Mouse (Mus musculus): Measurements from ENCODE around the gene Mtg1.
"Not testable (repeated sequence)": the region's sequence is repeated elsewhere in the genome, so short reads cannot be mapped to it uniquely, and the experiment has no call there.

Gene Mtg1

DNA sequence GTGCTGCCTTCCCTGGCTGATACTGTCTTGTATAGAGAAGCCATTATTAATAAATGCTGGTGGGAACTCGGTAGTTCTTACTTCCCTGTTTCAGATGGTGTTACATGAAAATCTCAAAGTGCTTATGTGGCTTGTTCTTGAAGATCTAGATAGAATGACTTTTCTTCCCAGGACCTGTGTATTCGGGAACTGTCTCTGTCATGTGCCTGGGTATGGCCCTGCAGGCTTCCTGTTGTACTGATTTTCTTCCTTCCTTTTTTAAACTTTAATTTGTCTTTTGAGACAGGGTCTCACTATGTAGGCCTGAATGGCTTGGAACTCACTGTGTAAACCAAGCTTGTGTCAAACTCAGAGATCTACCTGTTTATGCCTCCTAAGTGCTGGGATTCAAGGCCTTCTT, 9.5 kb upstream of the Mtg1 start:
- no peak for DNase-seq

DNA sequence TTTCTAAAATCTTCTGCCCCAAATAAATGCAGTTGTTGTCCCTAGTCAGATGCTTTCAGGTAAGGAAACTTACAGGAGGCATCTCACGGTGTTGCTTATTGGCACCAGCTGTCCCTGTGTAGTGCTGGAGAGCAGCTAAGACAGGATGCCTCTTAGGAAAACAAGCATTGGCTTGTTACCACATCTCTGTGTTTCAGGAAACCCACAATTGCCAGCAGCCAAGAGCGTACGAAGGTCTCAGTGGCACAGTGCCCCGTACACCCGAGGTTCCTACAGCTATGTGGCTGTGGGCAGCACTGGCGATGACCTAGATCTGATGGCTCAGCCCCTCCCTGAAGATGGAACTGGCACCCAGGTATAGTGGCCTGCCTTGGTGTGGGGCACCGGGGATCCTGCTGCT, 5.2 kb upstream of the Mtg1 start:
- DNase-seq, result not testable (repeated sequence)

- DNase-seq, result not testable (repeated sequence)
These were observed 3.3 kb upstream of the Mtg1 start for GRCm38 (mm10) chr7:140134033-140134432.

- DNase-seq, result no peak
These were observed 2.1 kb upstream of the Mtg1 start for GRCm38 (mm10) chr7:140135106-140135770.

DNA sequence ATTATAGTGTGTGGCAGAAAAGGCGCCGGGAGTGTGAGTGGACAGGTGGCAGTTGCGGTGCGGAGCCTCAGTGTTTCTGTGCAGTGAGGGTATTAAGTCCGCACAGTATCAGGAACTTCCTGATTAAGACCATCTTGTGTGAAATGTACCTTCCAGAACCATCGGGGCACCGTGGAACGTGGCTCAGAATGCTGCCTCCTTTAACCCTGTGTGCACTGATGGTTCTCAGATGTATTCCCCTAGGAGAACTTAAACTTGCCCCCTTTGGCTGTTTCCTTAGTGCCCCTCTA, 602 bp downstream of the Mtg1 start:
- no peak for DNase-seq

DNA sequence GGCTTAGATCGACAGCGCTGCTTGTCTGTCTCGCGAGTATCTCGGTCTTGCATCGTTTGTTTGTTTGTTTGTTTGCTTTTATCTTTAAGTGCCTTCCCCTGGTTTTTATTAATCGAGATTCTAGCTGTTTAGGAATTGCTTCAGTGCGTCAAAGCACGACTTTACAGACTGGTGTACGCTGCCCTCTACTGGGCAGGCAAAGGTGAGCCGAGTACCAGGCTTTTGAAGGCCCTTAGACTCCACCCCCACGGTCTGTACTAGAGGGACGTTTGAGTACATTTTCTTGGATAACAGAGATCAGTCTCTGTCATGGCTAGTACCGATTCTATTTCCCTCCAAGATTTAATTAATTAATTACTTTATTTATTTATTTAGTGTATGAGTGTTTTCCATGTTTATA, 4.0 kb downstream of the Mtg1 start:
- DNase-seq, result peak; percentile 29

- DNase-seq, result no peak
These were observed 7.2 kb downstream of the Mtg1 start for GRCm38 (mm10) chr7:140144550-140144949.

GRCm38 (mm10) chr7:140153383-140153782, 16.0 kb downstream of the Mtg1 start:
- peak; percentile 60 for DNase-seq

DNA sequence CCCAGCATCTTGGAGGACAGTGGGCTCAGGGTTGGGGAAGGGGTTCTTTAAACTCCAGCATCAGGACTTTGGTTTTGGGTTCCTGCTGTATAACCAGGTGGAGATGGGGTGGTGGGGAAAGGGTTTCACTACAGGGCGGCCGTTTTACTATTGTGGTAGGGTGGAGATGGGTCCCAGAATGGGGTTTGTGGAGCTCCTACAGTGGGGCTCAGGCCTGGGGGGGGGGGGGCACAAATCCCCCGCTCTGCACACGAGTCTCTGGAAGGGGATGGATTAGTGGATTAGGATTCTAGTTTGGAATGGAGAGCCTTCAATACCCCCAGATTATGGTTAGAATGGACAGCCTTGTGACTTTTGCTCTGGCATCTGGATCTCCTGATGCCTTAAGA, 16.5 kb downstream of the Mtg1 start:
- DNase-seq, result no peak

DNA sequence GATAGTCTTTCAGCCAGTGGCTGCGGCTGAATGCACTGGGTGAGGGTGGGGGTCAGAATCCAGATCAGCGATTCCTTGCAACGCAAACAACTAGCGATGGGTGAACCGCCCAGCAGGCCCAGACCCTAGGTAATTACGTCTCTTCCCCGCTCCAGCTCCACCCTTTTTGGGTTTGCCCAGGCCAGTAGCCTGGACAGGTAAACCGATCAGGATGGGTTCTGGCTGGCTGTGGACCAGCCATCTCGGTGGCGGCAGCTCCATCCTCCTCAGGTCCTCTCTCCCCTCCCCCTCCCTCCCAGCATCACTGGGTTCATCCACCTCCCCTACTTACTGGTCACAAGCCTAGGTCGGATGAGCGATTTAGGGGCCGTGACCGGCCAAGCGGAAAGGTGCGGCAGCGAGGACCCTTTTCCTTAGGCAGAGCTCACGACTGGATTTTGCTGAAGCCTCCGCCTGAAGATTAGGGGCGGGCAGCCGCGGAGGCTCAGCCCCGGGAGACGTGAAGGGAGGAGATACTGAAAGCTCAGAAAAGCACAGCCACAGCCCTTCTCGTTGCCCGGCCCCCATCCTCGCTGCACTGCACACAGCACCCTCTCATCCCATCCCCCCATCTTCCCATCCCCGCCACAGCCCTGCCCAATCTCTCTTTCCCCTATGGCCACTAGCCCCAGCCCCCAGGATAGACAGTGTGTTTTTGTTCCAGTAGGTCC, 17.0 kb downstream of the Mtg1 start, which contains the start of gene Sprn:
Gene Sprn, minus strand, starts transcription at position 660 of the 710 bp plus-strand sequence.
- DNase-seq, result peak; percentile 72

- no peak for DNase-seq
These were observed 23.0 kb downstream of the Mtg1 start for GRCm38 (mm10) chr7:140160363-140160762.

GRCm38 (mm10) chr7:140164664-140165063, 27.3 kb downstream of the Mtg1 start, which contains the start of gene Olfr522:
TSS of gene Olfr522 (minus strand) at chr7:140164764.
- DNase-seq, result no peak

GRCm38 (mm10) chr7:140167950-140168349, 30.6 kb downstream of the Mtg1 start:
- no peak for DNase-seq

- no peak for DNase-seq
These were observed 32.0 kb downstream of the Mtg1 start for GRCm38 (mm10) chr7:140169386-140169785.

- no peak for DNase-seq
These were observed 33.5 kb downstream of the Mtg1 start for GRCm38 (mm10) chr7:140170863-140171262.

DNA sequence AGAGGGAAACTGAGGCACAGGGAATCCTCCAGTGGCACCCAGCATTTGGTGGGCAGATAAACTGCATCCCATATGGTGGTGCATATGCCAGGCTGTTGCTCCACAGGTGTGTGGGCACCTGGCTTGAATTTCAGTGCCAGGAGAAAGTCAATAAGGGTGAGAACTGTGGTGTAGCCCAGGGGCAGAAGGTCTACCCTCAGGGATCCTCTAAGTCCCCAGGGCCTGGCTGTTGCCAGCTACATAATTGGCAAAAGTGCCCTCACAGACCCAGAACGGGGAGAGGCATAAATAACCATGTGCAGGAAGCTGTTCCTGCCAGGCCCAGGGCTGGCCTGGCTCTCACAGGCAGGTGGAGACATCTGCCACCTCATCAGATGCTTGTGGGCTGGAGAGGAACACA, 35.6 kb downstream of the Mtg1 start, which contains the start of gene Olfr523:
Gene Olfr523, plus strand, starts transcription at position 282 of the 400 bp plus-strand sequence.
- no peak for DNase-seq

DNA sequence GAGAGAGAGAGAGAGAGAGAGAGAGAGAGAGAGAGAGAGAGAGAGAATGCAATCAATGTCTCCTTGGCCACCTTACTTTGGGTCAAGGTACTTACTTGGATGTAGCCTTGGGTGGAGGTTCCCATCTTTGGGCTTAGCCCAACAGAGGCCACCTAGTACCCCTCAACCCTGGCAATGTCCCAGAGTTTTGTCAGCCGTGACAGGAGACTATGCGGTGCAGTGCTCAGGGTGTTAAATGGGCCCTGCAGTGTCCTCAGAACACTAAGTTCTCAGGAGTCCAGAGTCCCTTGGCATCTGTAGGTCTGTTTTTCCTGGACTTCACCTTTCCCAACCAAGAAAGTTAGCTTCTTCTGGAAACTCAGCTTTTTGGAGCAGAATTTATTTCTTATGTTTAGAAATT, 41.8 kb downstream of the Mtg1 start:
- no peak for DNase-seq

- DNase-seq, result no peak
These were observed 43.3 kb downstream of the Mtg1 start for GRCm38 (mm10) chr7:140180692-140181091.

GRCm38 (mm10) chr7:140184206-140184605, 46.8 kb downstream of the Mtg1 start:
- DNase-seq, result no peak

- DNase-seq, result no peak
These were observed 49.6 kb downstream of the Mtg1 start for GRCm38 (mm10) chr7:140186646-140187620.

DNA sequence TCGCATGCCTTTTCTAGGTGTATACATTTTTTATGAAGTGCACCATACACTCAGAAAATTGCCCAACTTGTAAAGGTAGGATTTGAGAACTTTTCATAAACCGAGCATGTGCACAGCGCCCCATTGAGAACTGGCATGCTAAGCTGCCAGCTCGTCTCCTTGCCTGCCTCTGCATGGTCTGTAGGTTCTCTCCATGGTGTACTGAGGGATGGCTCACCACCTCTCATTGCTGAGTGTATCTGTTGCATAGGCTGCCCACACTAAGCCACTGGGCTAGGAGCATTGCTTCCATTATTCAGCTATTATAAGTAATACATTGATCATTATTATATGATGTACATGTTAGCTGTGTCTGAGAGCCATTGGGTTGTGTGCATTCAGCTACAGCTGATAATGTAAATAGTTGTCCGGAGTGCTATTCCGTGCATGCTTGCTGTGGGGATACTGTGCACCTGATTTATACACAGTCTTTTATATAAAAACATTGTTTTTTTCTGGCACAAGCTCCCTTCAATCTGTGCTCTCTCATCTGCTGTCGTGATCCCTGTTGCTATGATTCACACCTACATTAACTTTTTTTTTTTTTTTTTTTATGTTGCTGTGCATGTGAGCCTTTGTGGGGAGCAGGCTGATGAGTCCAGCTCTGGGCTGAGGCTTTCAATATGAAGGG, 50.5 kb downstream of the Mtg1 start:
- DNase-seq, result no peak

DNA sequence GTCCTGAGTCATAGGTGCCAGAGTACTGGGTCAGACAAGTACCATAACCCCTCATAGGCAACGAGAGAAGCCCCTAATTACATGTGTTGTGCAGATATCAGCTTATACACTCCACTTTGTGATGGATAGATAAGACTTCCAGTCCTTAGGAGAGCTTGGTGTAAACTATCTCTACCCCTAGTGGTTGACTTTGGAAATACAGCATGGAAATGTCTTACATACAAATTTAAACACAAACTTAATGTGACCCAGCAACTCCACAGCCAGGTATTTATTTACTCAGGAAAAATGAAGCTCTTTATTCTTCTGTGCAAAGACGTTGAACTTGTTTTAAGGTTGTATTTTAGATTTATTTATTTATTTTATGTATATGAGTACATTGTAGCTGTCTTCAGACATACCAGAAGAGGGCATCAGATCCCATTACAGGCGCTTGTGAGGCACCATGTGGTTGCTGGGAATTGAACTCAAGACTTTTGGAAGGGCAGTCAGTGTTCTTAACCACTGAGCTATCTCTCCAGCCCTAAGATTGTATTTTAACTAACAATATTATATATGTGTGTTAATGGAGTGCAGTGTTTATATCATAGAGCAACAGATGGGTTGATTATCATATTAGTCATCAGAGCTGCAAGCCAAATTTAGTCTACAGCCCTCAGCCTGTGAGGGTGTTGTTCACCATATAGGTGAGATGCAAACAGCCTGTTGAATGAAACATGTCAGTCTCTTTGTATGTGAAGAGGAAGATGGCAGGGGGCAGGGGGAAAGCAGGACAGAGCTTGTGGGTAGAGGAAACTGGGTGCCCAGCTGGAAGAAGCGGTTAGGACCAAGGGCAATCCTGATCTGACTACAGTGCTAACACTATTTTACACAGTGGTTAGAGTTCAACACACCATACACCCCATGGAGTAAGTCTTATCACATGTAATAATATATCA, 51.3 kb downstream of the Mtg1 start:
- no peak for DNase-seq
